Mouse (Mus musculus): ENCODE measurements around the gene Fasn. TPM values are rescaled to one million over a fixed set of nuclear protein-coding genes. Genes with fewer than 3 reads are reported as not detected.
"Not testable (repeated sequence)": the region's sequence is repeated elsewhere in the genome, so short reads cannot be mapped to it uniquely, and the experiment has no call there.

Gene Fasn
- polyA plus RNA-seq, 1 experiment from 2014 or later = 89.2 TPM

DNA sequence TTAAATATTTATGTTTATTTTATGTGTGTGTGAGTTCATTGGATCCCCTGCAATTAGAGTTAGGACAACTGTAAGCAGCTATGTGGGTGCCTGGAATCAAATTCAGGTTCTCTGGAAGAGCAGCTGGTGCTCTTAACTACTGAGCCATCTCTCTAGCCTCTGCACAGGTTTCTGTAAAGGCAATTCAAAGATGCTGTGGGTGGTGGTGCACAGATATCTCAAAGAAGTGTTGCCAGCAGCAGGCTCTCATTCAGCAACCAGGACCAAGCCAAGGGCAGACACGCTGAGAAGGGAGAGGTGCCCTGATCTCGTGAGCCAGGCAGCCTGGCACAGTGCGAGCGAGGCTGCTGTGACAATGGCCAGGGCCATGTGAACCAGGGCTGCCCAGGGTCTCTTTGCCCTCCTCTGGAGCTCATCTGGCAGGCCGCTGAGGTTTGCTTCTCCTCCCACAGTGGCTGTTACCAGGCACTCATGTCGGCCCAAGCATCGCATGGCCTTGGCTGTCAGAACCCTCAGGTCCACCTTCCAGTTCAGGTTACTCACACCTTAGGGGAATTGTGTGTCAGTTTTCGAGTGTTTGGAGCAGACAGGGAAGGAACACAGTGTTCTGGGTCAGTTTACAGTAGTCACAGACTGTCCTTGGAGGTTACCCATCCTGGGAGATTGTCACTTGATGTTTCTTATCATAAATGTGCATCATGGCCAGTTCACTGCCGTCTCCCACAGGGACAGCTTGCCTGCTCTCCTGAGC, 22.6 kb upstream of the Fasn start:
- Histone ChIP-seq H3K36me3 (no peaks in the 10 kb centered on the region), H3K27ac (no peak overlapping the region), H3K4me2 (replicated peaks) (no peak overlapping the region), H3K9me3 (no peaks in the 10 kb centered on the region), H3K9ac (replicated peaks) (no peak overlapping the region), H3K4me3 (replicated peaks) (no peak overlapping the region), H3K27me3 (no peaks in the 10 kb centered on the region), H3K4me1 (replicated peaks) (no peaks in the 10 kb centered on the region)
- no peak for ATAC-seq
- WGBS = 94% methylated on average over 9 of the region's 9 CpGs

DNA sequence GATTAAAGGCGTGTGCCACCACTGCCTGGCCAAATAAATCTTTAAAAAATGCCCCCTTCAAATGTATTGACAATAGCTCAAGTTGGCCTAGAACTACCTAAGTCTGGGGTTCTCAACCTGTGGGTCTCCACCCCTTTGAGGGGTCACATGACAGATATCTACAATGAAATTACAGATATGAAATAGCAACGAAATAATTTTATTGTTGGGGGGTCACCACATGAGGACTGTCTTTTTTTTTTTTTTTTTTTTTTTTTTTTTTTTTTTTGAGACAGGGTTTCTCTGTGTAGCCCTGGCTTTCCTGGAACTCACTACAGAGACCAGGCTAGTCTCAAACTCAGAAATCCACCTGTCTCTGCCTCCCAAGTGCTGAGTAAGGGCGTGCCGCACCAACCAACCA, 20.0 kb upstream of the Fasn start:
- Histone ChIP-seq H3K4me2 (replicated peaks) (no peak overlapping the region), H3K27me3 (no peaks in the 10 kb centered on the region), H3K4me3 (replicated peaks) (no peak overlapping the region), H3K9ac (replicated peaks) (no peak overlapping the region), H3K27ac (no peak overlapping the region), H3K9me3 (no peaks in the 10 kb centered on the region), H3K4me1 (replicated peaks) (no peaks in the 10 kb centered on the region), H3K36me3 (no peaks in the 10 kb centered on the region)
- ATAC-seq = no peak
- 91% methylated on average over 4 of the region's 4 CpGs for WGBS

DNA sequence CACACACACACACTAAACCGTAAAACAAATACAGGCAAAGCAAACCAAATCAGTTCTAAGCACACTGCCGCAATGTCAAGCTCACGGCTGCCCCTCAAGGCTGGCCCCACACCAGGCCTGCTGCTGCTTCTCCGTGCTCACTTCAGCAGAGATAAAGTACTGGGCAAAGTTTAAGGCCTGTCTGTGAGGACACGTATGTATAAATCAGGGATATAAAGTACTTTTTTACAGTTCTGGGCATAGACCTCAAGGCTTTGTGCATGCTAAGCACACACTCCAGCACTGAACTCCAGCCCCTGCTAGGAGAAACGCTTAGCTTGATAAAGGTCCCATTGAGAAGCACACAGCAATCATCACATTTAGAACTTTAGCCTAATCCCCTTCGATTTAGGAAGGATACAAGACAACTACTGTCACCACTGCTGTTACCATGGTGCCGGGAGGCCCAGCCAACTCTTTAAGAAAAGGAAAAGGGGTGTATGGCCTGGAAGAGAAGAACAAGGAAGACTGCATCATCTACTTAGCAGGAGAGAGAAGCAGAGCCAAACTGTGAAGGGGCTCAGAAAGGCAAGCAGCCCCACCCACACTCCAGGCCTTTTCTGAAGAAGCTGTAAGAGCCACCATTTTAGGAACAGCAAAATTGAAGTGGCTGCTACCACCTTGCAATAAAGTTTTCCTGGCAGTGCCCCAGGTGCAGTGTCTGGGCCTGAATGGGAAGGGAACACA, 9.4 kb upstream of the Fasn start:
- Histone ChIP-seq H3K4me1 (replicated peaks) (peaks cover 18% of the 10 kb centered on the region), H3K9ac (replicated peaks) (0 out of 2 replicates have a peak overlapping the region, but pooled peaks have one; percentile 14), H3K9me3 (no peaks in the 10 kb centered on the region), H3K4me3 (replicated peaks) (no peak overlapping the region), H3K4me2 (replicated peaks) (no peak overlapping the region), H3K36me3 (no peaks in the 10 kb centered on the region), H3K27ac (peak overlapping the region; percentile 73), H3K27me3 (no peaks in the 10 kb centered on the region)
- peak; percentile 86 for ATAC-seq
- 19% methylated on average over 8 of the region's 8 CpGs for WGBS

DNA sequence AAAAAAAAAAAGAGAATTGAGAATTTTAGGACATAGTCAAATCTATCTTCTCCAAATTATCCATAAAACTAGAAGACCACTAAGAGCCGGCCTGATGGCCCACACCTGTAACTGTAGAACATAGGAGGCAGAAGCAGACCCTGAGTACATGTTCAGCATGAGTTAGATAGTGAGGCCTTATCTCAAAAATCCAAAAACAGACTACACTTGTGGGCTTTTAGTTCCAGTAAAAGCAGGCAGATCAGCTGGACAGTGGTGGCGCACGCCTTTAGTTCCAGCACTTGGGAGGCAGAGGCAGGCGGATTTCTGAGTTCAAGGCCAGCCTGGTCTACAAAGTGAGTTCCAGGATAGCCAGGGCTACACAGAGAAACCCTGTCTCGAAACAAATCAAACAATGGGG, 8.6 kb upstream of the Fasn start:
- ATAC-seq; H3K9me3 ChIP-seq; H3K4me2 ChIP-seq (replicated peaks); H3K4me3 ChIP-seq (replicated peaks); H3K36me3 ChIP-seq; H3K27me3 ChIP-seq; H3K9ac ChIP-seq (replicated peaks): not testable (repeated sequence)
- WGBS = 94% methylated on average over 5 of the region's 5 CpGs
- Histone ChIP-seq H3K27ac (peak overlapping the region; percentile 73), H3K4me1 (replicated peaks) (peaks cover 18% of the 10 kb centered on the region)

DNA sequence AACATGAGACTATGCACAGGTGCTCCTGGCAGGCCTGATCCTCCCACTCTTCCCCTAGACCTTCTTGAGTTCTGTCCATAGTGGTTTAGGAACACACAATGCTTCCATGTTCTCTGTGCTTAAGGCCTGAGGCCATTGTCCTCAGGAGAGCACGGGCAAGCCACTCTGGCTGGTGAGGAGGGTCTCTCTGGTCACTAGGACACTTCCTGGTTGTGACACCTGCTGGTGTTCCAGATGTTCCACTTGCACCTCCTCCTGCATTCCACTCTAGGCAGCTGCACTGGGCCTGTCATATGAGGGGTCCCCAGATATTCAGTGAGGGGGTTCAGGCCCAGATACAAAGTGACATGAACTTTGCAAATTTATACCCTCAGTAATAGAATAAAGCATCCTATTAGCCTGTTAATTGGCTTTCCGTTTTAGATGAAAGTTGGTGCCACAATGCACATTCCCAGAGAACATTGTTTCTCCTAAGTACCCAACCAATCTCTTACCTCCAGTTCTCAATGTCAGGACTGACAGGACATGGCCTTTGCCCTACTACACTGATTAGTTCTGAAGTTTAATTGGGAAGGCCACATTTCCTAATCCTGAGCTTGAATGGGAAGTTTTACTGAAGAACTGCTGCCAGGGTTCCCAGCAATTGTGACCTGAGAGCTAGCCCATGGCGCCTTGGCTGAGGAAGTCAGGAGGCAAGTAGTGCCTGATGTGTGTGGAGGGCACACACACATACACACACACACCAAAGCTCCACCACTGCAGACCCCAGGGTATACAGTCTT, 7.5 kb upstream of the Fasn start:
- H3K36me3 ChIP-seq = no peaks in the 10 kb centered on the region
- H3K27me3 ChIP-seq = no peaks in the 10 kb centered on the region
- H3K9me3 ChIP-seq = no peaks in the 10 kb centered on the region
- no peak overlapping the region for H3K4me2 ChIP-seq (replicated peaks)
- peaks cover 18% of the 10 kb centered on the region for H3K4me1 ChIP-seq (replicated peaks)
- no peak overlapping the region for H3K27ac ChIP-seq
- no peak for ATAC-seq
- no peak overlapping the region for H3K9ac ChIP-seq (replicated peaks)
- 82% methylated on average over 3 of the region's 3 CpGs for WGBS
- no peak overlapping the region for H3K4me3 ChIP-seq (replicated peaks)

DNA sequence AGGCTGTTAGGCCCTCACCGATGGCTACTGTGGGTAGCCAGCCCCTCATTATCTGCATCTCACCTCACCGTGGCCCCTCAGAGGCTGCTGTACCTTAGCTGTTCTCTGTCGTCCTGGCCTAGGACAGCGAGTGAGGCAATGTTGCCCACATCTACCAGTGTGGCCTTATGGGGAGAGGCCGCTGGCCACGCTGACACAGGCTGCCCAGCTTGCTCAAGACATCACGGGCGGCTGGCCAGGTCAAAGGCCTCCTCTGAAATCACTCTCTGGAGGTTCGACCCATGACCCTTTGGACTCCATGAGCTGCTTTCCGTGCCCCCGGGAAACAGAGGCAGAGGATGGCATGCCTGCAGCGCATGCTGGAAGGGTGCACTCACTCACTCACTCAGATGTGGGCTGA, 6.3 kb upstream of the Fasn start:
- Histone ChIP-seq H3K27ac (no peak overlapping the region), H3K9ac (replicated peaks) (no peak overlapping the region), H3K36me3 (no peaks in the 10 kb centered on the region), H3K27me3 (no peaks in the 10 kb centered on the region), H3K4me2 (replicated peaks) (no peak overlapping the region), H3K4me3 (replicated peaks) (no peak overlapping the region), H3K4me1 (replicated peaks) (peaks cover 27% of the 10 kb centered on the region), H3K9me3 (no peaks in the 10 kb centered on the region)
- no peak for ATAC-seq
- WGBS = 84% methylated on average over 12 of the region's 12 CpGs

DNA sequence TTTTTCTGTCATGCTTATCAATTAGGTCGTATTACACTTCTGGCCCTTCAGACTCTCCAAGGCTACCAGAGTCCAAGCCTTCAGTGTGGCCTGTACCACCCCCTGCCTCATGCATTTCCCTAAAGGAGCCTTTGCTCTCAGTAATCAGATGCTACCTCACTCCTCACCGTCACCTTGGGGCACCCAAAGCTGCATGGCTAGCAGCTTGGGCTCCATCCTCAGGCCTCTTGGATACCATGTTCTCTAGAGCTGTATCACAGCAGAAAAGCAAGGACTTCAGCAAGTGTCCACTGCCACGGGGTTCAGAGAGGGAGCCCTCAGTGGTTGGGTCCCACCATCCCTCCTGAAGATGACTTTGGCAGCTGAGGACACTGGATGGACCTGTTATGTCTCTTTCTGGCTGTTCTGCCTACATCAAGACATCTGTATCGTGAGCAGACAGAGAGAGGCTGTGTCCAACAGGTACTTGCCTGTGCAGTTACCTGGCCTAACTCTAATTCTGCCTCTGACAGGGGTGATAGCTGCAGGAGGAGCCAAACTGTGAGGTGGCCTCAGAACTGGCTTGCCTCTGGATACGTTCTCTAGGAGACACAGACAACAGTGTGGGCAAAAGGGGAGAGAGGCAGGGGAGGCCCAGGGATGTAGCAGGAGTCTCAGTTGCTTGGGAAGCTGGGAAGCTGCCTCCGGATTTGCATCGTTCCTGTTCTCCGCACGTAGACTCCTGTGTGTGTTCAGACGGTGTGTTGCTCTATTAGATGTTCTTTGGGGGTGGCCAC, 5.6 kb upstream of the Fasn start:
- ATAC-seq = no peak
- Histone ChIP-seq H3K9ac (replicated peaks) (no peak overlapping the region), H3K27me3 (no peaks in the 10 kb centered on the region), H3K4me2 (replicated peaks) (no peak overlapping the region), H3K27ac (no peak overlapping the region), H3K36me3 (no peaks in the 10 kb centered on the region), H3K4me1 (replicated peaks) (peaks cover 33% of the 10 kb centered on the region), H3K9me3 (no peaks in the 10 kb centered on the region), H3K4me3 (replicated peaks) (no peak overlapping the region)
- WGBS = 91% methylated on average over 10 of the region's 10 CpGs

DNA sequence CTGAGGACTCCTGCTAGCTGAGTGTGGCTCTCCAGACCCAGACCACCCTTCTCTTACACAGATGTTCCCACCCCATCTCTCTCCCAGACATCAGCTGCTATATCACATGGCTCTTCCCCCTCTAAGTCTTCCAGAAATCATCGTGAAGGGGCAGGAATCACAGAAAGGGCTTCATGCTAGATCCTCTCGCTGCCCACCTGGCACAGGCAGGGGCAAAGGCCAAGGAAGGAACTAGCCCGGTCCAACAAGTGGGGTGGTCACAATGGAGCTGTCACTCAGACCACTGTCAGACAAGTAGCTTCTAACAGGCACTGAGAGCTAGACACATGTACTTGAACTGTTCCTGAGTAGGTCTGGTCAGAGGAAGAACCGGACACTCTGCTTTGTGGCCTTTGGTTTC, 4.1 kb upstream of the Fasn start:
- no peak for ATAC-seq
- Histone ChIP-seq H3K27ac (no peak overlapping the region), H3K27me3 (no peaks in the 10 kb centered on the region), H3K4me2 (replicated peaks) (no peak overlapping the region), H3K9ac (replicated peaks) (no peak overlapping the region; the same call in 1 of the 2 replicates), H3K4me1 (replicated peaks) (peaks cover 19% of the 10 kb centered on the region), H3K4me3 (replicated peaks) (no peak overlapping the region), H3K9me3 (no peaks in the 10 kb centered on the region), H3K36me3 (no peaks in the 10 kb centered on the region)
- 74% methylated on average over 4 of the region's 4 CpGs for WGBS

DNA sequence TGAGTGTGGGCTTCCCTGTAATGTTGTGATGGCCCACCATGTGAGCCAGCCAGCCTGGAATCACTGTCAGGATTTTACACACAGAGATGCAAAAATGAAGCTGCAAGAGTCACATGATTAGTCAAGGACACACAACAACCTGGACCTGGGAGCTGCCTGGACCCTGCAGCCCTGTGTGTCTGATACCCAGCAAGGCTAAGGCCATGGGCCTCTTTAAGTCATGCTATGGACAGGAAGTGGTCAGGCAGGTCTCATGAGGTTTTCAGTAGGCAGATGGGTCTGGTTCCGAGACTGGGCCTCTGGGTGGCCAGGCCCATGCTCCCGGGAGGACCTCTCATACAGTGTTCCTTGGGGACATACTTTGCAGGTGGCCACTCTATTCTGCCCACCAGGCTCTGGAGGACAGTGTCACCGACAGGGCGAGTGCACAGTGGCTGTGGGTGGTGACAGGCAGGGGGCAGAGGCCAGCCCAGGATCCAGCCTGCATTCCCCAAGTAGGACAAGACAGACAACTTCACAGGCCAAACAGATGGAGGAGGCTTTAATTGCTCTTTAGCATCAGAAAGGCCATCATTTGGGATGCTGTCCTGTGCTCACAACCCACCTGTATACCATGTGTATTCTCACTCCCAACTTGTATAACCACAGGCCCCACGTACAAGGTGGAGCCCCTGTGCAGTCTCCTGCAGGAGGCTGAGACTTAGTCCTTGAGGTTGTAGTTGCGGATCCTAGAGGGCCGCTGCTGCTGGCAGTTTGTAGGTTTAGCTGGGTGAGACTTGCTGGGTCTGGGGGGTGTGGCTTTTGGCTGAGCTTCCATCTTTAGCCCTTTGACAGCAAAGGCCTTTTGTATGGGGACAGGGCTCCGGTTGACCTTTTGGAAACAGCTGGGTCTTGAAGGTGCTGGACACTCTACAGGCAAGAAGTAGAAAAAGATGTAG, 1.9 kb upstream of the Fasn start:
- no peak for ATAC-seq
- WGBS = 80% methylated on average over 8 of the region's 8 CpGs
- Histone ChIP-seq H3K9ac (replicated peaks) (peak overlapping the region; percentile 37; the same call in 1 of the 2 replicates), H3K9me3 (no peaks in the 10 kb centered on the region), H3K27ac (peak overlapping the region; percentile 100), H3K4me3 (replicated peaks) (no peak overlapping the region), H3K36me3 (peaks cover 11% of the 10 kb centered on the region), H3K27me3 (no peaks in the 10 kb centered on the region), H3K4me2 (replicated peaks) (no peak overlapping the region), H3K4me1 (replicated peaks) (peaks cover 36% of the 10 kb centered on the region)

DNA sequence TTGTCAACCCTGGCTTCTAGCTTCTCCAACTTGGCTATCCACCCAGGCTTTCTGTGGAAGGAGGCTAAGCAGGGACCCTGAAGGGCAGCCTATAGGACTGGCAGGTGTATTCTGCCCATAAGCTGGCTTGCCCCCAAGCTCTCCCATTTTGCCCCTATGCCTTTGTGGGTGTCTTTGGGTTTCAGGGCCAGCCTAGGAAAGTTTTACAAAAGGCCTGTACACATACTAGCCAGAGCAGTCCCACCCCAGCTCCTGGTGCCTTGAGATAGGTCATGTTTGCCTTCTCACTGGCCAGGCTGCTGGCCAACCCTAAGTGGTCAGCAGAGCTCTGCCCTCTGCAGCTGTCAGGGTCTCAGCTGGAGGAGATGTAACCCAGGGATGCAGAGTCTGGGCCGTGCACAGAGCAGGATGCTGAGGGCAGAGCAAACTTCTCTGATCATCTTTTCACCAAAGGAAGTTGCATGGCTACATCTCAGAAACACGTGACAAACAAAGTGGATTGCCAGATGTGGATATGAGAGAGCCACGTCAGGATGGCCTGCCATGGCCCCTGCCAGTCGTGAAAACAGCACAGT, 1.0 kb upstream of the Fasn start:
- Histone ChIP-seq H3K4me1 (replicated peaks) (peaks cover 45% of the 10 kb centered on the region), H3K4me3 (replicated peaks) (peak overlapping the region; percentile 90), H3K27me3 (no peaks in the 10 kb centered on the region), H3K9me3 (no peaks in the 10 kb centered on the region), H3K9ac (replicated peaks) (peak overlapping the region; percentile 81), H3K4me2 (replicated peaks) (peak overlapping the region; percentile 99), H3K27ac (peak overlapping the region; percentile 100), H3K36me3 (peaks cover 20% of the 10 kb centered on the region)
- no peak for ATAC-seq
- WGBS = 43% methylated on average over 4 of the region's 4 CpGs
